Mouse (Mus musculus) liver, postnatal 0 days (tissue): ENCODE data around the gene Prickle2. TPM values are rescaled to one million over a fixed set of nuclear protein-coding genes. Genes with fewer than 3 reads are reported as not detected.

Experiments used
- ATAC-seq: fragments of 200-750 bp; cut with Nextera tagmentation; 2 replicates; pipeline ENCODE4 v1.8.0; 2017; ENCODE audit warnings: mild to moderate bottlenecking, moderate library complexity
- DNase-seq: peaks from one replicate; pipeline ENCODE4 v3.0.0-alpha.2; 2016
- H3K27ac ChIP-seq: fragments of 300-500 bp; sonication (generic); 2 replicates; pipeline ENCODE4 v1.5.1; 2014; ENCODE audit warnings: antibody characterized with exemption, moderate library complexity, mild to moderate bottlenecking, low read depth
- H3K27me3 ChIP-seq: fragments of 300-500 bp; sonication (generic); 2 replicates; pipeline ENCODE4 v1.6.1; 2014; ENCODE audit warnings: low read length, control low read depth, mixed read lengths; ENCODE audit not compliant: insufficient read depth
- H3K36me3 ChIP-seq: fragments of 300-500 bp; sonication (generic); replicated peaks from 2 replicates; pipeline ENCODE4 v1.6.1; 2014; ENCODE audit warnings: mild to moderate bottlenecking, control low read depth, low read length, moderate library complexity, mixed read lengths; ENCODE audit not compliant: insufficient read depth
- H3K4me1 ChIP-seq: fragments of 300-500 bp; sonication (generic); 2 replicates; pipeline ENCODE4 v1.6.1; 2014; ENCODE audit warnings: antibody characterized with exemption, mild to moderate bottlenecking, control low read depth; ENCODE audit not compliant: insufficient read depth
- H3K4me2 ChIP-seq: fragments of 300-500 bp; sonication (generic); 2 replicates; pipeline ENCODE4 v1.6.1; 2014; ENCODE audit warnings: low read depth, mild to moderate bottlenecking, low read length, moderate library complexity, mixed read lengths
- H3K4me3 ChIP-seq: fragments of 300-500 bp; sonication (generic); 2 replicates; pipeline ENCODE4 v1.5.1; 2014; ENCODE audit warnings: low read depth, low read length
- H3K9ac ChIP-seq: fragments of 300-500 bp; sonication (generic); replicated peaks from 2 replicates; pipeline ENCODE4 v1.6.1; 2014; ENCODE audit warnings: mild to moderate bottlenecking, moderate library complexity
- H3K9me3 ChIP-seq: fragments of 300-500 bp; sonication (generic); 2 replicates; pipeline ENCODE4 v1.6.1; 2016; ENCODE audit warnings: mild to moderate bottlenecking, control low read depth, low read length, mixed read lengths
- CTCF ChIP-seq: sonication (generic); IDR thresholded peaks from 2 replicates; pipeline ENCODE4 v1.5.1; 2016; ENCODE audit warnings: antibody characterized with exemption, low read depth
- EP300 ChIP-seq: IDR thresholded peaks from 2 replicates; pipeline ENCODE4 v1.6.1; 2016; ENCODE audit warnings: antibody characterized with exemption, low read depth, mild to moderate bottlenecking
- WGBS: fragments of 180-500 bp; shearing (Covaris S2); extraction: QIAGEN DNeasy Blood & Tissue Kit; methylation state at CpG from one replicate; pipeline ENCODE4 v1.1.7; 2014; ENCODE audit not compliant: insufficient replicate concordance; 5-methylcytosine and 5-hydroxymethylcytosine counted together
- polyA plus RNA-seq: library from polyadenylated mRNA; unstranded; fragments of >200 nt; fragmentation: Nextera tagmentation; extraction: Ambion mirVana; gene quantifications from 2 replicates; pipeline ENCODE4 v1.2.1, GENCODE M21; 2015

Prickle2 gene
- polyA plus RNA-seq, 1 experiment from 2014 or later = 0.28 TPM

GRCm38 (mm10) chr6:92728084-92728483 is 22.1 kb upstream of the Prickle2 start:
- Histone ChIP-seq H3K9me3 (no peaks in the 10 kb centered on the region), H3K27ac (no peak overlapping the region), H3K36me3 (no peaks in the 10 kb centered on the region), H3K4me3 (no peak overlapping the region), H3K4me2 (no peak overlapping the region), H3K9ac (no peak overlapping the region), H3K27me3 (no peaks in the 10 kb centered on the region), H3K4me1 (no peaks in the 10 kb centered on the region)
- TF ChIP-seq EP300 (no peak), CTCF (peak; percentile 84)
- 8% methylated on average over 10 of the region's 10 CpGs for WGBS
- ATAC-seq (no peak), DNase-seq (peak; percentile 75)

- Histone ChIP-seq H3K36me3 (no peaks in the 10 kb centered on the region), H3K27me3 (no peaks in the 10 kb centered on the region), H3K4me3 (no peak overlapping the region), H3K4me2 (no peak overlapping the region), H3K27ac (no peak overlapping the region), H3K9ac (no peak overlapping the region), H3K9me3 (no peaks in the 10 kb centered on the region), H3K4me1 (no peaks in the 10 kb centered on the region)
- TF ChIP-seq EP300 (no peak), CTCF (no peak)
- ATAC-seq (no peak), DNase-seq (no peak)
- 21% methylated on average over 7 of the region's 7 CpGs for WGBS
Measured at GRCm38 (mm10) chr6:92727351-92727986, 21.5 kb upstream of the Prickle2 start.

DNA sequence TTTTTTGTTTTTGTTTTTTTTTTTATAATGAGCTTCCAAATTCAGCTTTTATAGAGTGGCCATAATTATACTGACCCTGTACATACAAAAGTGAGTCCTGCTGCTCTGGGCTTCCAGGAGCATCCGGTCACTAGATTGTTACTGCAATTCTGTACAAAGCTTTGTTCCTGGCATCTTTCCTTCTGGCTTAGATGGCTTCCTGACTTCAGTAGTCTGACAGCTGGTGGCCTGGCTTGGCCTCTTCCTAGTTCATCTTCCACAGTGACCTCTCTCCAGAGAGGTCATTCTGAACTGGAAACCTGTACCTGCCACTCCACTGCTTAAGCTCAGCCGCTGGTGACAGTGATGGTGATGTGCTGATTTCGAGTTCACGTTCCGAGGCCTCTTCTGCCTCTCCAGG is 20.2 kb upstream of the Prickle2 start:
- Histone ChIP-seq H3K4me2 (no peak overlapping the region), H3K4me1 (no peaks in the 10 kb centered on the region), H3K27ac (no peak overlapping the region), H3K27me3 (no peaks in the 10 kb centered on the region), H3K36me3 (no peaks in the 10 kb centered on the region), H3K9ac (no peak overlapping the region), H3K9me3 (no peaks in the 10 kb centered on the region), H3K4me3 (no peak overlapping the region)
- WGBS = 64% methylated on average over 5 of the region's 5 CpGs
- ATAC-seq (no peak), DNase-seq (no peak)
- no peak for TF ChIP-seq CTCF
- TF ChIP-seq EP300 = no peak

DNA sequence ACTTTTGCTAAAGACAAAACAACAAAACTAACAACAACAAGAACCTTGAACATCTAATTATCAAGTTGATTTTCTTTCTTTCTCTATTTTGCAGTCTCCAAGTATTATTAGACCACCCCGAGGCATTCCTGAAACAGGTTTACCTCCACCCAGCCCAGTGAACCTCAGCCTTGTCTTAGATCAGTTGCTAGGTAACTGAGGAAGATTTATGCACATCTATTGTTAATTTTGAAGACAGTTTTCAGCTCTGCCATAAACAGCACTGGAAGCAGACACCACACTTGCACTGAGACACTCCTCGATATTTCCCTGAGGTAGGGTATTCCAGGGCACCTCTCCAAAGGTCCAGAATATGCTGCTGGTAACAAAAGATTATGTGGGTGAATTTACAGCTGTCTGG is 18.4 kb upstream of the Prickle2 start:
- Histone ChIP-seq H3K27ac (no peak overlapping the region), H3K4me2 (no peak overlapping the region), H3K4me3 (no peak overlapping the region), H3K27me3 (no peaks in the 10 kb centered on the region), H3K9ac (no peak overlapping the region), H3K9me3 (no peaks in the 10 kb centered on the region), H3K36me3 (no peaks in the 10 kb centered on the region), H3K4me1 (no peaks in the 10 kb centered on the region)
- no peak for TF ChIP-seq EP300
- no peak for TF ChIP-seq CTCF
- 73% methylated on average over 2 of the region's 2 CpGs for WGBS
- DNase-seq (no peak), ATAC-seq (no peak)

- Histone ChIP-seq H3K4me3 (no peak overlapping the region), H3K9ac (no peak overlapping the region), H3K9me3 (no peaks in the 10 kb centered on the region), H3K4me1 (no peaks in the 10 kb centered on the region), H3K4me2 (no peak overlapping the region), H3K27me3 (no peaks in the 10 kb centered on the region), H3K27ac (no peak overlapping the region), H3K36me3 (no peaks in the 10 kb centered on the region)
- TF ChIP-seq EP300 (no peak), CTCF (no peak)
- DNase-seq = no peak
- WGBS = 69% methylated on average over 3 of the region's 3 CpGs
- no peak for ATAC-seq
Measured at GRCm38 (mm10) chr6:92715806-92716205, 9.9 kb upstream of the Prickle2 start.

DNA sequence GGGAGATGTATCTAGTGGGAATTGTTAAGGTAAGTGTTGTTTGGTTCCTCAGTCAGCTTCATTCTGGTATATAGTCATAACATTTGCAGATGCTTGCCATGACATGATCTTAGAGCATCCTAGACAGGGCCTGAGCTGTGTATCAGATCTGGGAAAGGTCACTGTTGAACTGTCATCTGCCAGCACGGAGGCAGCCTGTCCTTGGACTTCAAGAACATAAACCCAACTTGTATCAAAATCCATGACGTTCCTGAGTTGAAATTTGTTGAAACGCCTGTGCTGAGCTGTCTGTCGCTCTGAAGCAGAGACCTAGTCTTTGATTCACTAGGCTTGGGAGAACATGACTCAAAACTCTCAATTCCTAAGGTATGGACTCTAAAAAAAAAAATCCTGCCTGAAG is 8.8 kb upstream of the Prickle2 start:
- Histone ChIP-seq H3K27ac (no peak overlapping the region), H3K36me3 (no peaks in the 10 kb centered on the region), H3K27me3 (no peaks in the 10 kb centered on the region), H3K4me2 (no peak overlapping the region), H3K4me1 (no peaks in the 10 kb centered on the region), H3K4me3 (no peak overlapping the region), H3K9ac (no peak overlapping the region), H3K9me3 (no peaks in the 10 kb centered on the region)
- no peak for TF ChIP-seq CTCF
- no peak for TF ChIP-seq EP300
- DNase-seq = no peak
- no peak for ATAC-seq
- WGBS = 78% methylated on average over 4 of the region's 4 CpGs

GRCm38 (mm10) chr6:92708137-92708536 is 2.2 kb upstream of the Prickle2 start:
- no peak for DNase-seq
- Histone ChIP-seq H3K36me3 (no peaks in the 10 kb centered on the region), H3K4me3 (no peak overlapping the region), H3K9me3 (no peaks in the 10 kb centered on the region), H3K4me1 (peaks cover 5% of the 10 kb centered on the region; the same call in 1 of the 2 replicates), H3K9ac (no peak overlapping the region), H3K27me3 (peaks cover 23% of the 10 kb centered on the region; the same call in 1 of the 2 replicates), H3K4me2 (no peak overlapping the region), H3K27ac (no peak overlapping the region)
- ATAC-seq = no peak
- WGBS = 51% methylated on average over 4 of the region's 4 CpGs
- no peak for TF ChIP-seq EP300
- no peak for TF ChIP-seq CTCF
